Mouse (Mus musculus) adrenal gland, postnatal 4 days (tissue): ENCODE measurements around the gene Llgl1. TPM values are rescaled to one million over a fixed set of nuclear protein-coding genes. Genes with fewer than 3 reads are reported as not detected.

Experiments used
- DNase-seq, 2 experiments: peaks; one replicate each; pipeline ENCODE4 v3.0.0; 2021 to 2022; ENCODE audit warnings: low spot score in 2 of 2, mixed read lengths in 2 of 2
- microRNA-seq: library from miRNA; unstranded; fragments of <30 nt; microRNA quantifications from one replicate; pipeline ENCODE4 v1.2.0, GENCODE M21; 2021
- total RNA-seq, 2 experiments: library from RNA; stranded (reverse); gene quantifications; 2 replicates each; pipeline ENCODE4 v1.2.3; 2021

Llgl1 gene
- total RNA-seq, 2 experiments from 2014 or later: 36.5 to 41.6 TPM

- DNase-seq: no peak
Measured at GRCm38 (mm10) chr11:60719263-60719662, 19.7 kb downstream of the Llgl1 start.

- peak; percentile 59 to 64 for DNase-seq
Measured at GRCm38 (mm10) chr11:60726601-60727391, 27.3 kb downstream of the Llgl1 start, which contains the start of gene Flii. Flii (minus strand) TSS chr11:60727263.

- no peak for DNase-seq
Measured at GRCm38 (mm10) chr11:60727392-60728140, 28.0 kb downstream of the Llgl1 start.

- DNase-seq: peak; percentile 78 to 90
Measured at GRCm38 (mm10) chr11:60728260-60728761, 28.8 kb downstream of the Llgl1 start, which contains the start of gene Mief2. Mief2 (plus strand) TSS chr11:60728398.

DNA sequence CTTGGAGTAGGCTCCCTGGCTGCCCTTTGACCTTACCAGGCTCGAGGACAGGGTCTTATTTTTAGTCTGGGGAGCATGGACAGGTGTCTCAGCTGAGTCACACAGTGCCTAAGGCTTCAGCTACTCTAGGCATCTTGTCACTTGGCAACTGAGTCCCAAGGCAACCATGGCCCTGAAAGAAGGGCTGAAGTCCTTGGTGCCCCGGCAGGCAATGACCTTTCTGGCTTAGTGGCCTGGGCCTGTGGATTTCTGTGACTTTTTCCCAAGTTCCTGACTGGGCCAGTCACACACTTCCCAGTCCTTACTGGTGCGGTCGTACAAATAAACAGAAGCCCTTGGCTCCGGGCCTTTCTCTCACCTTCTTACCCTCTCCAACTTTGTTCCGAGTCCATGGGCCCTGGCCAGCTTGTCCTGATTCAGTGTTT lies 29.7 kb downstream of the Llgl1 start:
- no peak for DNase-seq

DNA sequence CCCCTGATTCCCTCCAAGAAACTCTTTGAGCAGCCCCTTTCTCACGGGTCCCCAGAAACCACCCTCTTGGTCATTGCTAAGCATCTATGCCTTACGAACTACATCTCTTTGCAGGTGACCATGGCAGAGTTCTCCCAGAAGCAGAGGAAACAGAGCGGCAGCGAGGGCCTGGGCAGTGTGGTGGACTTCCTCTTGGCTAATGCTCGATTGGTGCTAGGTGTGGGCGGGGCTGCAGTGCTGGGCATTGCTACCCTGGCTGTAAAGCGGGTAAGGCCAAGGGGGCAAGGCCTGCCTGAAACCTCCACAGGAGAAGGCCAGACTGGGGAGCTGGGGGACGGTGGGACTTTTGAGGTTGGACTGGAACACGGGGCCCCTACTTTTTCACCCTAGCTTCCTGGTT lies 30.6 kb downstream of the Llgl1 start:
- no peak for DNase-seq

DNA sequence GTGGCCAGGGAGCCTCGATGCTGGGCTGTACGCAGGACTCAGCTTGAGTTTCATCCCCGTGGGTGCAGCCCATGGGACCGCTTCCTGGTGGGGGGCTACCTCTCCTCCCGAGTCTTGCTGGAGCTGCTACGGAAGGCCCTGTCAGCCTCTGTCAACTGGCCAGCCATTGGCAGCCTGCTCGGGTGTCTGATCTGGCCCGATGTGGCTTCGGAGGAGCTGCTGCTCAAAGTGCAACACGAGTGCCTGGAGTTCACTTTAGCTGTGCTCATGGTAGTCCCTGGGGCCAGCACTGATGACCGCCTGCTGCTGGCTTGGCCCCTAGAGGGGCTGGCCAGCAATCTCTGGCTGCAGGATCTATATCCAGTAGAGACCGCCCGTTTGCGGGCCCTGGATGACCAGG lies 31.7 kb downstream of the Llgl1 start:
- DNase-seq: no peak

GRCm38 (mm10) chr11:60734206-60734605 lies 34.7 kb downstream of the Llgl1 start:
- DNase-seq: no peak

- DNase-seq: no peak
Measured at GRCm38 (mm10) chr11:60735191-60735590, 35.7 kb downstream of the Llgl1 start.

GRCm38 (mm10) chr11:60736491-60736890 lies 37.0 kb downstream of the Llgl1 start:
- no peak for DNase-seq

- DNase-seq: no peak
Measured at GRCm38 (mm10) chr11:60737450-60737849, 37.9 kb downstream of the Llgl1 start.

- DNase-seq: no peak
Measured at GRCm38 (mm10) chr11:60740321-60740720, 40.8 kb downstream of the Llgl1 start.

- no peak for DNase-seq
Measured at GRCm38 (mm10) chr11:60755570-60755969, 56.0 kb downstream of the Llgl1 start.

GRCm38 (mm10) chr11:60761681-60762080 lies 62.2 kb downstream of the Llgl1 start:
- DNase-seq: no peak

Small RNA genes within 50 kb of the gene (microRNA-seq; reads per million reads assigned to microRNA genes)
- gene Mir5100: 4.2 reads per million, percentile 12 among the genes with 10 or more reads in this experiment

Other genes starting within 250 kb of the Llgl1 start
- 10 to 100 TPM; 78.7 to 79.8 TPM for gene Drg2, start 245.1 kb upstream of the Llgl1 start, total RNA-seq
- gene Myo15, start 230.4 kb upstream of the Llgl1 start, total RNA-seq: 1 to 10 TPM in 1 of 2 experiments, under 1 TPM in 1; 0.62 to 1.1 TPM
- 10 to 100 TPM; 85.6 to 86.2 TPM for gene Alkbh5, start 163.3 kb upstream of the Llgl1 start, total RNA-seq
- gene Flii, start 27.5 kb downstream of the Llgl1 start, total RNA-seq: 100 to 1,000 TPM; 128 to 129 TPM
- 10 to 100 TPM; 26.6 to 28.0 TPM for gene Mief2, start 28.7 kb downstream of the Llgl1 start, total RNA-seq
- 10 to 100 TPM; 18.2 to 19.9 TPM for gene Top3a, start 77.6 kb downstream of the Llgl1 start, total RNA-seq
- 10 to 100 TPM; 21.8 to 23.2 TPM for gene Smcr8, start 77.8 kb downstream of the Llgl1 start, total RNA-seq
- 100 to 1,000 TPM in 1 of 2 experiments, 10 to 100 TPM in 1; 93.3 to 105 TPM for gene Shmt1, start 112.0 kb downstream of the Llgl1 start, total RNA-seq
- 10 to 100 TPM; 23.5 to 24.3 TPM for gene Dhrs7b, start 130.9 kb downstream of the Llgl1 start, total RNA-seq
- gene Tmem11, start 179.5 kb downstream of the Llgl1 start, total RNA-seq: 10 to 100 TPM; 41.5 to 42.7 TPM
- gene Natd1, start 215.0 kb downstream of the Llgl1 start, total RNA-seq: 10 to 100 TPM; 30.8 TPM
- gene Map2k3, start 232.3 kb downstream of the Llgl1 start, total RNA-seq: 10 to 100 TPM; 92.4 to 93.9 TPM